Mouse (Mus musculus): Measurements from ENCODE around the gene Sema4b. TPM values are rescaled to one million over a fixed set of nuclear protein-coding genes. Genes with fewer than 3 reads are reported as not detected.

Sema4b gene
- total and polyA plus RNA-seq, 3 experiments: 10.5 to 11.4 (median 10.5) TPM

DNA sequence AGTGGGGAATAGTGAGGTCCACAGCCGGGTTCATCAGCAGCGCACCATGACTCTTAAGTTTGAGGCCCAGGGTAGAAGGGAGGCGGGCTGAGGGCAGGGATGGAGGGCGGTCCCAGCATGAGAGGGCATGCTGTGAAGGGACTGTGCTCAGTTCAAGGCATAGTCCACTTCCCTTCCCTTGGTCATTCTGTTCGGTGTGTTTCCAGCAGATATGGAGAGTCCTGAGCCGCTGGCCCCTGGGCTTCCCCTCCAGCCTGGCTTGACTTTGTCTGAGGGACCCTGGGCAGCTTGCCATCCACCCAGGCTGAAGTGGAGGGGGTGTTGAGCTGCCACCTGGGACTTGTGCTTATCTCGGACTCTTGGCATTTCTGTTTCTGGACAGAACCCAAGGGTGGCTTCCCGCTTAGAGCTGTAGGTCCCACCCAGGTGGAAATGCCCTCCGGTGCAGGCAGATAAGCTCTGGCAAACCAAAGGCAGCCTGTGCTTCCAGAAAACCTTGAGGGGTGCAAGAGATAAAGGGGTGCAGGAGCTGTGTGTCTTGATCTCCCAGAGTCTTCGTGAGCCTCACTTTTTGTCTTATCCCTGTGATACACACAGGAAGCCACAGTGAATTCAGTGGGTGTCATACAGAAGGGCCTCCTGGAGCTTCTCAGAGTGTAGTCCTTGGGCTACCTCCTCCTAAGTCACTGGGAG is 22.2 kb downstream of the Sema4b start:
- Histone ChIP-seq H3K79me2 (replicated peaks; ENCODE audit: control insufficient read depth, insufficient read depth, low read length) (no peaks in the 10 kb centered on the region), H3K36me3 (ENCODE audit: control insufficient read depth, insufficient read depth, low read length) (no peaks in the 10 kb centered on the region), H3K27me3 (ENCODE audit: control insufficient read depth, insufficient read depth, low read length) (no peaks in the 10 kb centered on the region), H3K9ac (ENCODE audit: low read depth, low read length) (peak overlapping the region; percentile 16; the same call in 1 of the 2 replicates), H3K4me1 (ENCODE audit: control insufficient read depth, insufficient read depth, low read length) (peaks cover 7% of the 10 kb centered on the region), H3K27ac (no peak overlapping the region), H3K4me3 (no peak overlapping the region)
- no peak for TF ChIP-seq EP300 (IDR thresholded peaks at IDR 0.05; ENCODE audit: insufficient read depth, low read depth, low read length)
- no peak for TF ChIP-seq CTCF (IDR thresholded peaks at IDR 0.05)
- TF ChIP-seq POLR2A (IDR thresholded peaks at IDR 0.05; ENCODE audit: insufficient read depth, low read depth, low read length): no peak
- intact Hi-C loops (cut with DNase I): no loop called here
- DNase-seq: peak; percentile 50 to 65
- 29% methylated on average over 10 of the region's 10 CpGs for WGBS

GRCm38 (mm10) chr7:80209669-80210068 is 23.0 kb downstream of the Sema4b start:
- intact Hi-C loops (cut with DNase I): loop anchor here (10.0 kb wide), 1 partner anchor 185 kb away; the partner anchor contains the start of gene Zfp710
- H3K27me3 ChIP-seq (ENCODE audit: control insufficient read depth, insufficient read depth, low read length): no peaks in the 10 kb centered on the region
- DNase-seq: peak in 1 of 2 experiments; percentile 63
- no peak for TF ChIP-seq EP300 (IDR thresholded peaks at IDR 0.05; ENCODE audit: insufficient read depth, low read depth, low read length)
- no peak for TF ChIP-seq CTCF (IDR thresholded peaks at IDR 0.05)
- TF ChIP-seq POLR2A (IDR thresholded peaks at IDR 0.05; ENCODE audit: insufficient read depth, low read depth, low read length): no peak
- no peak overlapping the region for H3K9ac ChIP-seq (ENCODE audit: low read depth, low read length)
- no peaks in the 10 kb centered on the region for H3K36me3 ChIP-seq (ENCODE audit: control insufficient read depth, insufficient read depth, low read length)
- peaks cover 7% of the 10 kb centered on the region for H3K4me1 ChIP-seq (ENCODE audit: control insufficient read depth, insufficient read depth, low read length)
- H3K79me2 ChIP-seq (replicated peaks; ENCODE audit: control insufficient read depth, insufficient read depth, low read length): no peaks in the 10 kb centered on the region
- no peak overlapping the region for H3K27ac ChIP-seq
- H3K4me3 ChIP-seq: no peak overlapping the region
- 69% methylated on average over 6 of the region's 6 CpGs for WGBS

DNA sequence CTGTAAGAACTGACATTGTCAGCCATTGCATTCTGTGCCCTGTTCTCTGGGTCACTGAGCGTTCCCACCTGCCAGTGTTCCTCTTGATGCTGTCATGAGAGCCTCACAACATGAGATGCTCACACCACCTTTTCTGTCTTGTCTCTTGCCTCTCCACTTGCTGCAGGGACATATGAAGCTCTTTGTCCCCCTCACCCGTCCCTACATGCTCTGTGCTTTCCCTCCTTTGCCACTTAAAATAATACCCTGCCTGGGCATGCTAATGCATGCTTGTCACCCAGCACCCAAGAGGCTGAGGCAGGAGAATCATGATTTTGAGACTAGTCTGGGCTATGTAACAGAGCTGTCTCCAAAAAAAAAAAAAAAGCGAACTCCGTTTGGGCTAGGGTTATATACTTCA is 24.3 kb downstream of the Sema4b start:
- Histone ChIP-seq H3K36me3 (ENCODE audit: control insufficient read depth, insufficient read depth, low read length) (no peaks in the 10 kb centered on the region), H3K4me3 (no peak overlapping the region), H3K27ac (no peak overlapping the region), H3K9ac (ENCODE audit: low read depth, low read length) (no peak overlapping the region), H3K79me2 (replicated peaks; ENCODE audit: control insufficient read depth, insufficient read depth, low read length) (no peaks in the 10 kb centered on the region), H3K27me3 (ENCODE audit: control insufficient read depth, insufficient read depth, low read length) (no peaks in the 10 kb centered on the region), H3K4me1 (ENCODE audit: control insufficient read depth, insufficient read depth, low read length) (peaks cover 7% of the 10 kb centered on the region)
- TF ChIP-seq POLR2A (IDR thresholded peaks at IDR 0.05; ENCODE audit: insufficient read depth, low read depth, low read length) (no peak), EP300 (IDR thresholded peaks at IDR 0.05; ENCODE audit: insufficient read depth, low read depth, low read length) (no peak), CTCF (IDR thresholded peaks at IDR 0.05) (no peak)
- intact Hi-C loops (cut with DNase I): loop anchor here (10.0 kb wide), 1 partner anchor 186 kb away; the partner anchor contains the start of gene Zfp710
- no peak for DNase-seq
- 93% methylated on average over 4 of the region's 4 CpGs for WGBS

DNA sequence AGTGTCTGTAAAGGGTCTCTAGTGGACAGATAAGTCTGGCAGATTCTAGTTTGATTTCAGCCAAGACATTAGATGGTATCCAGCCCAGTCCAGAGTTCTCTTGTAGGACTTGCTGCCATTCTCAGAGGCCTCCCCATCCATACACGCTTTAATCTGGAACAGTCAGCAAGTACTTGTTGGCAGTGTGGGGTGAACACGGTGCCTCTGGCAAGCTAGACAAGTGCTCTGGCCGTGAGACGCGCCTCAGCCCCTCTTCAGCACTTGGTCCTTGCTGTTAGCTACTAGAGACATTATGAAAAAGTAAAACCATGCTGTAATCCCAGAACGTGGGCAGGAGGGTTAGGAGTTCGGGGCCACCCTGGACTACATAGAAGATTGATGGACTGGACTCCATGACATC is 27.0 kb downstream of the Sema4b start:
- TF ChIP-seq POLR2A (IDR thresholded peaks at IDR 0.05; ENCODE audit: insufficient read depth, low read depth, low read length) (no peak), CTCF (IDR thresholded peaks at IDR 0.05) (no peak), EP300 (IDR thresholded peaks at IDR 0.05; ENCODE audit: insufficient read depth, low read depth, low read length) (no peak)
- Histone ChIP-seq H3K27ac (no peak overlapping the region), H3K4me1 (ENCODE audit: control insufficient read depth, insufficient read depth, low read length) (peaks cover 9% of the 10 kb centered on the region), H3K36me3 (ENCODE audit: control insufficient read depth, insufficient read depth, low read length) (no peaks in the 10 kb centered on the region), H3K79me2 (replicated peaks; ENCODE audit: control insufficient read depth, insufficient read depth, low read length) (no peaks in the 10 kb centered on the region), H3K9ac (ENCODE audit: low read depth, low read length) (no peak overlapping the region), H3K4me3 (no peak overlapping the region), H3K27me3 (ENCODE audit: control insufficient read depth, insufficient read depth, low read length) (no peaks in the 10 kb centered on the region)
- intact Hi-C loops (cut with DNase I): loop anchor here (2.0 to 10.0 kb wide), 2 partner anchors 15 to 189 kb away; partner anchors contain the start of gene Zfp710
- WGBS: 66% methylated on average over 7 of the region's 7 CpGs
- no peak for DNase-seq

- intact Hi-C loops (cut with DNase I): loop anchor here (2.0 to 10.0 kb wide), 2 partner anchors 16 to 190 kb away; partner anchors contain the start of gene Zfp710
- Histone ChIP-seq H3K27me3 (ENCODE audit: control insufficient read depth, insufficient read depth, low read length) (no peaks in the 10 kb centered on the region), H3K4me3 (no peak overlapping the region), H3K36me3 (ENCODE audit: control insufficient read depth, insufficient read depth, low read length) (no peaks in the 10 kb centered on the region), H3K79me2 (replicated peaks; ENCODE audit: control insufficient read depth, insufficient read depth, low read length) (no peaks in the 10 kb centered on the region), H3K4me1 (ENCODE audit: control insufficient read depth, insufficient read depth, low read length) (peaks cover 3% of the 10 kb centered on the region), H3K9ac (ENCODE audit: low read depth, low read length) (no peak overlapping the region), H3K27ac (no peak overlapping the region)
- no peak for TF ChIP-seq EP300 (IDR thresholded peaks at IDR 0.05; ENCODE audit: insufficient read depth, low read depth, low read length)
- no peak for TF ChIP-seq POLR2A (IDR thresholded peaks at IDR 0.05; ENCODE audit: insufficient read depth, low read depth, low read length)
- no peak for TF ChIP-seq CTCF (IDR thresholded peaks at IDR 0.05)
- 93% methylated on average over 8 of the region's 8 CpGs for WGBS
- no peak for DNase-seq
Observed at GRCm38 (mm10) chr7:80214459-80214858, 27.8 kb downstream of the Sema4b start.

DNA sequence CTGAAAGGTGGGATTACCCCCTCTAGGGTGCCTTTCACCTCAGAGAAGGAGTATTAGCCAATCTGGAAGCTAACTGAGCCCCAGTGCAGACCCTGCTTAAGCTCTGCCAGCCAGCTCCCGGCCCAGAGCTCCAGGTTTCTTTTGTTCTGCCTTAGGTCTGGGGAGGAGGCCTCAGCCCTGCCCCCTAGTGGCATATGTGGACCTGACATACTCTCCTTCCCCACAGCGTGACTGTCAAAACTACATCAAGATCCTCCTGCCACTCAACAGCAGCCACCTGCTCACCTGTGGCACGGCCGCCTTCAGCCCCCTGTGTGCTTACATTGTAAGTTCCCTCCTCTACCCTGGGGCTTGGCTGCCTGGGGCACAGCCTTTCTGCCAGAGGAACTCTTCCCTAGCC is 28.8 kb downstream of the Sema4b start:
- no peak overlapping the region for H3K4me3 ChIP-seq
- H3K79me2 ChIP-seq (replicated peaks; ENCODE audit: control insufficient read depth, insufficient read depth, low read length): no peaks in the 10 kb centered on the region
- intact Hi-C loops (cut with DNase I): loop anchor here (1.0 to 10.0 kb wide), 3 partner anchors 17 to 191 kb away; partner anchors contain the start of gene Zfp710
- H3K27ac ChIP-seq: no peak overlapping the region
- H3K4me1 ChIP-seq (ENCODE audit: control insufficient read depth, insufficient read depth, low read length): peaks cover 3% of the 10 kb centered on the region
- WGBS: 28% methylated on average over 4 of the region's 4 CpGs
- peak; percentile 78 to 83 for DNase-seq
- H3K9ac ChIP-seq (ENCODE audit: low read depth, low read length): no peak overlapping the region
- H3K36me3 ChIP-seq (ENCODE audit: control insufficient read depth, insufficient read depth, low read length): no peaks in the 10 kb centered on the region
- H3K27me3 ChIP-seq (ENCODE audit: control insufficient read depth, insufficient read depth, low read length): no peaks in the 10 kb centered on the region
- no peak for TF ChIP-seq POLR2A (IDR thresholded peaks at IDR 0.05; ENCODE audit: insufficient read depth, low read depth, low read length)
- TF ChIP-seq EP300 (IDR thresholded peaks at IDR 0.05; ENCODE audit: insufficient read depth, low read depth, low read length): peak; percentile 56; the same call in 1 of the 2 replicates
- peak; percentile 95 for TF ChIP-seq CTCF (IDR thresholded peaks at IDR 0.05)
